Mouse (Mus musculus) monocyte, adult 2 months (primary cell): ENCODE results near the gene Tcf19.

Experiments
- DNase-seq, 2 experiments: peaks; one replicate each; pipeline ENCODE4 v3.0.0; 2022; ENCODE audit warnings: low spot score in 2 of 2, low read depth in 1 of 2

Tcf19 gene

GRCm38 (mm10) chr17:35516652-35517500 is at the start of gene Tcf19, which contains the start of gene Cchcr1:
Gene Tcf19, minus strand, starts transcription at chr17:35516824.
Gene Cchcr1, plus strand, starts transcription at chr17:35517100.
- DNase-seq = peak; percentile 67 to 81

DNA sequence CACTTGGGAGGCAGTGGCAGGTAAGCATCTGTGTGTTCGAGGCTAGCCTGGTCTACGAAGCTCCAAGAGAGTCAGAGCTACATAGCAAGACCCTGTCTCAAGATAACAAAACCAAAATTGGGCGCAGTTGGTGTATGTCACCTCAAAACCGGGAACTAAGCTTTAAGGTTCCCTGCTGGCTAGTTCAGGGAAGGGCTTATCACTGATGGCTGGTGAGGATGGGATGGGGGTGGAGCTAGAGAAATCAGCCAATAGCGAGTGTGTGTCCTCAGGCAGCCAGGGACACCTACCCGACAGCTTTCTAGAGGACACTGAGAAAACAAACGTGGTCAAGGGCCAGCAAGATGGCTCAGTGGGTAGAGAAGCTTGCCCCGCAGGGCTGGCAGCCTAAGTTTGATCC is 41.6 kb upstream of the Tcf19 start:
- no peak for DNase-seq

DNA sequence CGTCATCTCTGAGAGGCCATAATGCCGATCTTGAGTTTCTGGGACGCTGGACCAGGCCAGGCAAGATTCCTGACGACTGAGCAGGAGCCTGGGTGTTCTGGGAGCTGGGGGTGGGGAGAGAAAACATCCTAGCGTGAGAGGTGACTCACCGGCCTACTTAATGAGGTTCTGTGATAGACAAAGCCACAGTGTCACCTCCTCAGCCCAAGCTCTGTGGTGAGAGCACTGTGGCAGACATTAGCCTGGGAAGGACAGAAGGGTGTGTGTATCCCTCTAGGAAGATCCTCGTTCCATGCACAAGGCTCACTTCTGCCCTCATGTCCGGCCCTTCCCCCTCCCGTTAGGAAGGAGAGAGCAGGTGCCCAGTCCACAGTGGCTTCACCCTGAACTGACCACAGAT is 40.7 kb upstream of the Tcf19 start:
- DNase-seq = no peak

DNA sequence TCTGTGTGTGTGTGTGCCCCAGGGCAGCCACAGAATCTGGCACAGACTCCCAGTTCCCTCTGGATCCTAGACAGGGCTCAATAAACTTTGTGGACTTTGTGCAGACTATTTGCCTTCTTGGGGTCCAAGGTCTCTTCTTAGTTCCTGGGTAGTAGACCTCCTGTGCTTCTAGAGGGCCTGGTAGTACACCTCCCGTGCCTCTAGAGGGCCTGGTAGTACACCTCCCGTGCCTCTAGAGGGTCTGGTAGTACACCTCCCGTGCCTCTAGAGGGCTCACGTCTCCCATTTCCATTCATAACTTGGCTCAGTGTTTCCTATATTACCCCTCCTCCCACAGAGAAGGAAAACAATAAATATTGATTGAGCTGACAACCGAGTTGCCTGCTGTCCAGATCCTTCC is 40.2 kb upstream of the Tcf19 start:
- no peak for DNase-seq

GRCm38 (mm10) chr17:35556186-35556765 is 39.7 kb upstream of the Tcf19 start:
- DNase-seq = no peak

GRCm38 (mm10) chr17:35554761-35555397 is 38.3 kb upstream of the Tcf19 start:
- DNase-seq = no peak

DNA sequence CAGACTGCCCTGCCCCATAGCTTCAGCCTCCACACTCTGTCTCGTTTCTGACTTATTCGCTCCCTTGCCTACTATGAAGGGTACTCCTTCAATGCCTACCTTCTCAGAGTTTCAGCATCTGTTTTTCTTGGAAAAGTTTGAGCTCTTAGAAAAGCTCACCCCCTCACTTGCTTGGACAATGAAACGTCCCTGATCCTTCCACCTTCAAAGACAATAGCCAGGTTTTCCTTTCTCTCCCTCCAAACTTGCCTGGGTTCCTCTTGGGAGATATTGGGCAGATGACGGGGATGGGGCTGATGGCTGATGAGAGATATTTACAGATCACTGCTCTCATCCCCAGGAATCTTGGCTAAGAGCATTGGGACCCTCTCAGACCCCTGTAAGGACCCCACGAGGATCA is 37.7 kb upstream of the Tcf19 start:
- DNase-seq = no peak

GRCm38 (mm10) chr17:35551881-35552414 is 35.3 kb upstream of the Tcf19 start, which contains the start of gene Cdsn:
Gene Cdsn, plus strand, starts transcription at chr17:35552128.
- no peak for DNase-seq

DNA sequence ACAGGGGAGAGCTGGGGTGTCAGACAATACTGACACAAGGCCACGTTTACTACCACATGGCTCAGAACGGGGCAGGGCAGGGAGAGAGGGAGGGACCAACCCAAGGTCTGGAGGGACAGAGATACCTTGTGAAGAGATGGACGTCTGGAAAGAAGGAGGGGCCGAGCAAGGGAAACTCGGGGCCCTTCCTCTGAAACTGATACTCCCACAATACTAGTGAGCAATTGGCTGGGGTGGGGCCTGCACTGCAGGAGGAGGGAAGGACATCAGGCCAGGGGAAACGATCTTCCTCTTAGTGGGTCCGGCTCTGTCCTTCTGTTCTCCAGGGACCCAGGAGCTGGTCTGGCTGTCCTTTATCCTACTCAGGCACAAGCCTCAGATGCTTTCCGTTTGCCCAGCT is 34.2 kb upstream of the Tcf19 start:
- DNase-seq = no peak

DNA sequence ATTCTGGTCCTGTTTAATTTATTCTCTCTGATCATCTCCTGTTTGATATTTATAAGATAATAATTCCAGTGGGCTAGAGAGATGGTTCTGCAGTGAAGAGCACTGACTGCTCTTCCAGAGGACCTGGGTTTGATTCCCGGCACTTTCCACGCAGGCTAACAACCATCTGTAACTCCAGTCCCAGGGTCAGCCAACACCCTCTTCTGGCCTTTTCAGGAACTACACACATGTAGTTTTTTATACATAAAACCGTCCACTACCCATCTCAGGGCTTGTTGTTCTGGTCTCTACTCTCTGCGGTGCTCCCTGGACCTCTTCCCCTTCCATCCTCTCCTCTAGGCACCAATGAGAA is 33.5 kb upstream of the Tcf19 start:
- no peak for DNase-seq

DNA sequence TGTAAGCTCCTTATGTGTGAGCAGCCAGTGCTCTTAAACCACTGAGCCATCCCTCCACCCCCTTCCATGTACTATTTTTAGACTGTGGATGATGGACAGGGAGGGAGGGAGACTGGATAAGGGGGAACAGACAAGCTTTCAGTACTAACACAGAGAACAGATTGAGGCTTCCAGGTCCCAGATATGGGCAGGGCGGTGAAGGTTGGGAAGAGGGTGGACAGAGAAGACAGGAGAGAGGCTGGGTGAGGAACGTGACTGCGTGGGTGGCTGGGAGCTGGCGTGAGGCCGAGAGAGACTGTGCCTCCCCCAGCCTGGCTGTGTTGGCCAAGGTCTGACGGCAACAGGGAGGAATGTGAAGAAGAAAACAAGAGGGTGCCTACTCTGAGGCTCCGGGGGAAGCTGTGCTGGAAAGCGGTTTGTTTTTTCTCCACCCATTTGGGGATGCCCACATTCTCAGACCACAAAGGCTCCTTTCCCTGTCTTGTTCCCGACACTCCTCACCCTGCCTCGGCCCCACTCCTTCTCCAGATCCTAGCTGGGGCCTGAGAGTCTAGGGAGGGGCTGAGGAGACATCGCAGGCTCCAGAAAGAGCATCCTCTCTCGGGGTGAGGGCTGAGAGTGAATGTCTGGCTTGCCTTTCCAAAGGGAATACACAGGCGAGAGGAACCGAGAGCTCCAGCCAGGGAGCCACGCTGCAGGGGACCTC is 33.0 kb upstream of the Tcf19 start:
- no peak for DNase-seq

GRCm38 (mm10) chr17:35548636-35549035 is 32.0 kb upstream of the Tcf19 start:
- no peak for DNase-seq

- DNase-seq = no peak
Measured at GRCm38 (mm10) chr17:35547465-35547864, 30.8 kb upstream of the Tcf19 start.

DNA sequence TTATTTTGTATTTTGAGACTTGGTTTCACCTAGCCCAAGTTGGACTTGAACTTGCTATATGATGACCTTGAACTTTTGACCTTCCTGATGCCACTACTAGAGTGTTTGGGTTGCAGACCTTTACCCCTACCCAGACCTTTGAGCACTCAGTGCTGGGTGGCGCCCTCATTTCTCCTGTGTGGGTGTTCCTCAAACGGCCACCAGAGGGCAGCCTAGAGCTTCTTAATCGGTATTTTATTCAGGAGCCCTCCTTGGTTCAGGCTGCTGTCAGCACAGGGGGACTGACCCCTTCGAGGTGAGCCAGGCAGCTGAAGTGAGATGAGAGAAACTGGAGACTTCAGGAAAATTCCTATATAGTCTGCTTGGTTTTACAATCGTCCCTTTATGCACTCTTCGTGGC is 28.1 kb upstream of the Tcf19 start:
- DNase-seq = peak in 1 of 2 experiments; percentile 24

- no peak for DNase-seq
Measured at GRCm38 (mm10) chr17:35544001-35544400, 27.4 kb upstream of the Tcf19 start.

DNA sequence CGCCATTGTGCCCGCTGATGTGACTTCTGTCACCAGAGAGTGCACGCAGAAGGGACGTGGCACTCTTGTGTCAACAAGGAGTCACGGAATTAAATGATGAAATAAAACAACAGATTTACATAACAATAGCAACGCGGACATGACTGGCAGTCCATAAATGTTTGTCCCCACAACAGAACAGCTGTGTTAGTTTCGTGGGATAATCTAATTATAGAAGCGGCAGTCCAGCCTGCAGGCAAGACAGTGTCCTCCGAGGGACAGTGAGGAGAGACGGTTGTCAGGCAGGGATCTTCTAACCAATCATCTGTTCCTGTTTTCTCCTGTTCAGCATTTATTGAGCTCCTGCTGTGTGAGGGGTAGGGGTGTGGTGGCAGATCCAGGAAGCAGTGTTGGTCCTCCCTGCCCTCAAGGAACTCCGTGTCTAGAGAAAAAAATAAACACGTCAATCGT is 26.8 kb upstream of the Tcf19 start:
- DNase-seq = no peak

- no peak for DNase-seq
Measured at GRCm38 (mm10) chr17:35542761-35543411, 26.3 kb upstream of the Tcf19 start.

- no peak for DNase-seq
Measured at GRCm38 (mm10) chr17:35539540-35539939, 22.9 kb upstream of the Tcf19 start.

- no peak for DNase-seq
Measured at GRCm38 (mm10) chr17:35538476-35538875, 21.9 kb upstream of the Tcf19 start.

DNA sequence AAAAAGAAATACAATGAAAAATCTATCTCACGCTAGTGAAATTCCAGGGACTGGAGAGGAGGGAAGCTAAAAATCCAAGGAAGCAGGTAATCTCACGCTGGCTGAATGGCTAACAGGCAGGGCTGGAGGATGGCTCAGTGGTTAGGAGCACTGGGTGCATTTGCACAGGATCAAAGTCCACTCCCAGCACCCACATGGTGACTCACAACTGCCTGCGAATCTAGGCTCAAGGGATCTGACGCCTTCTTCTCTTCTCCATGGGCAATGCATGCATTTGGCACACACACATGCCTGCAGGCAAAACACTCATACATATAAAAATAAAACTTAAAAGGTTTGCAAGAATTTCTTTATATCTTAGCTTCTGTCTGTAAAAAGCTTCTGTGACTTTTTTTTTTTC is 20.8 kb upstream of the Tcf19 start:
- DNase-seq = no peak

DNA sequence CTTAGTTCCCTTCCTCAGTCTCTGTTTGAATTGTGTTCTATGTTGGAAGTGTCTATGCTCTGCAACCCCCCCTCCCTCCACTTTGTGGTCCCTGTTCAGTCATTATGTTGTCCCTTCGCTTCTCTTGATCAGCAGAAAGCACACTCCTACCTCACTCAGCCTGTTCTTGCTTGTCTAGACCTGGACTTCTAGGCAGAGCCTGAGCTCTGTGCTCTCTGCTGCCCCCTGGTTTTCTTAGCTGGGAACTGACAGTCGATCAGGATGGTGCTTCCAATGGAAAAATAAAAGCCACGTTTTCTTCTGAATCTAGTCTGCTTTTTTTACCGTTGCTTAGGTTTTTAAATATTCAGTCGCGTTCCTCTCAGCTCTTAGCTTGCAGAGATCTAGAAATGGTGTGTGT is 17.7 kb upstream of the Tcf19 start:
- DNase-seq = no peak
